11 mouse cellular contexts compared by ENCODE assay signal in genomic region chr11:32834367-32834918, GRCm38 (mm10).
DNase-seq lines count a peak whose midpoint lies in the region.
"Had no signal": no experiment of that assay in that cellular context is flagged by ENCODE, and none has a peak within 500 bp of the region (broad histone marks: within the 10 kb centered on the region; RNA-seq: fewer than 3 reads in every experiment).

No protein-coding gene starts in this region.

- peak; percentile 20 for DNase-seq in embryo, embryonic 10 days (ENCODE audit: low spot score)
- DNase-seq in embryo, embryonic 9.5 days (ENCODE audit: extremely low spot score): no peak
- peak; percentile 23 to 40 for DNase-seq in kidney, postnatal 4 days
- DNase-seq in kidney, postnatal 10 days: no peak
- DNase-seq in forelimb bud, embryonic 11.5 days (ENCODE audit: low read depth, low spot score): peak; percentile 51
- DNase-seq in left cerebral cortex, adult 11 months (ENCODE audit: low spot score): no peak
- DNase-seq in layer of hippocampus, adult 9-10 months (ENCODE audit: low spot score): no peak
- DNase-seq: cerebellum, adult 11-12 months; cerebellum, postnatal 36 days; gastrocnemius, postnatal 14 days; thymus, postnatal 36 days had no signal

Comparison
In these comparisons a context has a peak if more than half of its experiments do, and no peak if none do; other contexts are left out.
1. DNase-seq: peak in embryo, embryonic 10 days (single experiment), kidney, postnatal 4 days (2 of 2) and forelimb bud, embryonic 11.5 days (single experiment); none in embryo, embryonic 9.5 days (single experiment), kidney, postnatal 10 days (single experiment), left cerebral cortex, adult 11 months (single experiment) and layer of hippocampus, adult 9-10 months (single experiment).